Mouse (Mus musculus): Measurements from ENCODE around the gene Serpinb6b. TPM values are rescaled to one million over a fixed set of nuclear protein-coding genes. Genes with fewer than 3 reads are reported as not detected.

The Serpinb6b gene
- polyA plus RNA-seq, 1 experiment from 2014 or later: 1.1 TPM

DNA sequence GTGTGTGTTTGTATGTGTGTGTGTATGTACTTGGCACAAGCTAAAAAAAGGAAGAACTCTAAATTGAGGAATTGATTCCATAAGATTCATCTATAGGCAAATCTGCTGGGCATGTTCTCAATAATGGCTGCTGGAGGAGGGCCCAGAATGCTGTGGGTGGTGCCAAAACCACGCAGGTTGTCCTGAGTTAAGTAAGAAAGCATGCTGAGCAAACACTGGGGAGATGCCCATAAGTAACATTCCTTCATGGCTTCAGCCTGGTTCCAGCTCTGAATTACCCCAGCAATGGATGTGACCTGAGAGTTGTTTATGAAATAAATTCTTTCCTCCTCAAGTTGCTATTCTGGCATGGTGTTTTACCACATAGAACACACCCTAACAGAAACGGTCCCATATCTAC, 48.3 kb downstream of the Serpinb6b start:
- 79% methylated on average over 2 of the region's 2 CpGs for WGBS
- no peak overlapping the region for H3K27ac ChIP-seq (replicated peaks)
- no peaks in the 10 kb centered on the region for H3K4me1 ChIP-seq (replicated peaks)
- no peaks in the 10 kb centered on the region for H3K9me3 ChIP-seq
- no peaks in the 10 kb centered on the region for H3K36me3 ChIP-seq
- no peak overlapping the region for H3K9ac ChIP-seq
- H3K27me3 ChIP-seq: no peaks in the 10 kb centered on the region
- H3K4me2 ChIP-seq: no peak overlapping the region
- H3K4me3 ChIP-seq: no peak overlapping the region
- ATAC-seq (ENCODE audit: low read depth): no peak

GRCm38 (mm10) chr13:33022371-33022770, 57.4 kb downstream of the Serpinb6b start:
- Histone ChIP-seq H3K9ac (no peak overlapping the region), H3K36me3 (no peaks in the 10 kb centered on the region), H3K9me3 (peaks cover 4% of the 10 kb centered on the region), H3K4me3 (no peak overlapping the region), H3K27ac (replicated peaks) (no peak overlapping the region), H3K4me2 (no peak overlapping the region), H3K4me1 (replicated peaks) (no peaks in the 10 kb centered on the region), H3K27me3 (no peaks in the 10 kb centered on the region)
- ATAC-seq (ENCODE audit: low read depth): no peak
- 89% methylated on average over 1 of the region's 1 CpGs for WGBS

DNA sequence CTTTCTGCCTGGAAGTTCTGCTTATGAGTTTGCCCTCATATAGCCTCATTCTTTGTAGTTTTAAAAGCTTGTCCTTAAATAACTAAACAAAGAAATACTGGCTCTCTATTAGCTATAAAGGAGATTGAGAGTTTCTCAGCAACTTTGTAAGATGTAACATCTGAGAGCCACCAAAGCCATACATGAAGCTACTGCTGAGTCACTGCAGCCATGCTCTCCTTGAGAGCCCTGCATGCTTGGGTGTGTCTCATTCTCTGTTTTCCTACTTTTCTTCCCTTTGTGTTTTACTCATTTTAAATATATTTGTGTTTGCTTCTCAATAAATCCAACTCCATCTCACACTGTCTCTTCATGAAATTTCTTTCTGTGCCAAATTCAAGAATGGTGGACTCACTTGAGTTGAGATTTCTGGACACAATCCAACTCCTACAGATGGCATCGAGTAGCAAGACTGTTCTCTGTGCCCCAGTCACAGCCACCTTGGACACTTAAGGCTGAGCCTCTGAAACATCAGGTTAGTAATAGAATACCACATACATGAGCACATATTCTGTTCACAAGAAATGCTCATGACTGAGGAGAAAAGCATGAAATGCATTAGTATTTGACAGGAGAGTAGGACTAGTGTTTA, 61.5 kb downstream of the Serpinb6b start:
- Histone ChIP-seq H3K4me2 (no peak overlapping the region), H3K4me3 (no peak overlapping the region), H3K9ac (no peak overlapping the region), H3K9me3 (no peaks in the 10 kb centered on the region), H3K36me3 (no peaks in the 10 kb centered on the region), H3K27me3 (no peaks in the 10 kb centered on the region), H3K27ac (replicated peaks) (no peak overlapping the region), H3K4me1 (replicated peaks) (no peaks in the 10 kb centered on the region)
- no peak for ATAC-seq (ENCODE audit: low read depth)
- 74% methylated on average over 1 of the region's 1 CpGs for WGBS

- H3K4me1 ChIP-seq (replicated peaks): no peaks in the 10 kb centered on the region
- H3K36me3 ChIP-seq: no peaks in the 10 kb centered on the region
- H3K27me3 ChIP-seq: no peaks in the 10 kb centered on the region
- no peak within 1 kb of the TSS for H3K4me3 ChIP-seq
- H3K9ac ChIP-seq: no peak within 1 kb of the TSS
- WGBS: 88% methylated on average over 2 of the region's 2 CpGs
- no peak for ATAC-seq (ENCODE audit: low read depth)
- H3K9me3 ChIP-seq: no peaks in the 10 kb centered on the region
- no peak within 1 kb of the TSS for H3K27ac ChIP-seq (replicated peaks)
- H3K4me2 ChIP-seq: no peak within 1 kb of the TSS
These were observed 62.2 kb downstream of the Serpinb6b start, which contains the start of gene Serpinb9b for GRCm38 (mm10) chr13:33027244-33027643. Gene Serpinb9b (plus strand): TSS chr13:33027416.

DNA sequence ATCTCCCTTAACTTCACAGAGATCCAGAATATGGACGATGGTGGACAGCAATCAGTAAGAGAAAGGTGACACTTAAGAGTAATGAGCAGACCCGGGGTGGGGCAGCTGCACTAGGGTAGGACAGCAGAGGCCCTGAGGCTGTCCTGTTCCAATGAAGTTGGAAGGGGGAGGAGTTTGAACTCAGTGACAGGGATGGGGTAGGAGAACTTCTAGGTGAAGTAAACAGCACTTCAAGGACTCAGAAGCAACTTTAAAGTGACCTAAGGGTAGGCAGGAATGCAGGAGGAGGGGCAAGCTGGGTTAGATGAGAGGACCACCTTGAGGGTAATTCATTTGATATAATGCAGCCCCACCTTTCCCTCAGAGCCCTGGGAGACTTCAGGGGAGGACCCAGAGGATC, 63.1 kb downstream of the Serpinb6b start:
- Histone ChIP-seq H3K4me2 (no peak overlapping the region), H3K9ac (no peak overlapping the region), H3K4me3 (no peak overlapping the region), H3K36me3 (no peaks in the 10 kb centered on the region), H3K9me3 (no peaks in the 10 kb centered on the region), H3K27ac (replicated peaks) (no peak overlapping the region), H3K27me3 (no peaks in the 10 kb centered on the region), H3K4me1 (replicated peaks) (no peaks in the 10 kb centered on the region)
- no peak for ATAC-seq (ENCODE audit: low read depth)
- 65% methylated on average over 2 of the region's 2 CpGs for WGBS

- H3K9me3 ChIP-seq: no peaks in the 10 kb centered on the region
- ATAC-seq (ENCODE audit: low read depth): no peak
- H3K4me3 ChIP-seq: no peak overlapping the region
- no peaks in the 10 kb centered on the region for H3K36me3 ChIP-seq
- no peak overlapping the region for H3K4me2 ChIP-seq
- no peak overlapping the region for H3K27ac ChIP-seq (replicated peaks)
- no peaks in the 10 kb centered on the region for H3K4me1 ChIP-seq (replicated peaks)
- no peak overlapping the region for H3K9ac ChIP-seq
- 66% methylated on average over 2 of the region's 2 CpGs for WGBS
- H3K27me3 ChIP-seq: no peaks in the 10 kb centered on the region
These were observed 63.5 kb downstream of the Serpinb6b start for GRCm38 (mm10) chr13:33028550-33028949.

Other genes starting within 250 kb of the Serpinb6b start
- gene Mylk4, start 181.3 kb upstream of the Serpinb6b start, polyA plus RNA-seq (2015; fragmentation: Nextera tagmentation; extraction: Ambion mirVana): 0.10 and 1.1 TPM in 2 replicates
- 33.3 and 35.3 TPM in 2 replicates for gene Wrnip1, start 163.2 kb upstream of the Serpinb6b start, polyA plus RNA-seq (2015; fragmentation: Nextera tagmentation; extraction: Ambion mirVana)
- gene D930007J09Rik, start 162.4 kb upstream of the Serpinb6b start, polyA plus RNA-seq (2015; fragmentation: Nextera tagmentation; extraction: Ambion mirVana): not detected in 2 replicates
- 1.2 and 2.2 TPM in 2 replicates for gene Serpinb1a, start 114.0 kb upstream of the Serpinb6b start, polyA plus RNA-seq (2015; fragmentation: Nextera tagmentation; extraction: Ambion mirVana)
- not detected in 2 replicates for gene Serpinb1c, start 67.0 kb upstream of the Serpinb6b start, polyA plus RNA-seq (2015; fragmentation: Nextera tagmentation; extraction: Ambion mirVana)
- gene Serpinb9, start 38.0 kb downstream of the Serpinb6b start, polyA plus RNA-seq (2015; fragmentation: Nextera tagmentation; extraction: Ambion mirVana): 1.3 and 1.9 TPM in 2 replicates
- 0.29 and 0.52 TPM in 2 replicates for gene Serpinb9b, start 62.2 kb downstream of the Serpinb6b start, polyA plus RNA-seq (2015; fragmentation: Nextera tagmentation; extraction: Ambion mirVana)
- 3.3 and 8.1 TPM in 2 replicates for gene Serpinb1b, start 113.4 kb downstream of the Serpinb6b start, polyA plus RNA-seq (2015; fragmentation: Nextera tagmentation; extraction: Ambion mirVana)
- not detected in 2 replicates for gene Serpinb9c, start 194.5 kb downstream of the Serpinb6b start, polyA plus RNA-seq (2015; fragmentation: Nextera tagmentation; extraction: Ambion mirVana)
- gene Serpinb9d, start 227.8 kb downstream of the Serpinb6b start, polyA plus RNA-seq (2015; fragmentation: Nextera tagmentation; extraction: Ambion mirVana): not detected in 2 replicates

Data from neural tube, embryonic 13.5 days (tissue).